Mouse (Mus musculus) lung, postnatal 4 days (tissue): Measurements from ENCODE around the gene Map2k3.
A peak's percentile ranks its signal among the peaks of the same experiment; 100 is the strongest.
"Not testable (repeated sequence)": the region's sequence is repeated elsewhere in the genome, so short reads cannot be mapped to it uniquely, and the experiment has no call there.

ENCODE experiments used
- DNase-seq, 2 experiments: peaks; one replicate each; pipeline ENCODE4 v3.0.0; 2021

Gene Map2k3

DNA sequence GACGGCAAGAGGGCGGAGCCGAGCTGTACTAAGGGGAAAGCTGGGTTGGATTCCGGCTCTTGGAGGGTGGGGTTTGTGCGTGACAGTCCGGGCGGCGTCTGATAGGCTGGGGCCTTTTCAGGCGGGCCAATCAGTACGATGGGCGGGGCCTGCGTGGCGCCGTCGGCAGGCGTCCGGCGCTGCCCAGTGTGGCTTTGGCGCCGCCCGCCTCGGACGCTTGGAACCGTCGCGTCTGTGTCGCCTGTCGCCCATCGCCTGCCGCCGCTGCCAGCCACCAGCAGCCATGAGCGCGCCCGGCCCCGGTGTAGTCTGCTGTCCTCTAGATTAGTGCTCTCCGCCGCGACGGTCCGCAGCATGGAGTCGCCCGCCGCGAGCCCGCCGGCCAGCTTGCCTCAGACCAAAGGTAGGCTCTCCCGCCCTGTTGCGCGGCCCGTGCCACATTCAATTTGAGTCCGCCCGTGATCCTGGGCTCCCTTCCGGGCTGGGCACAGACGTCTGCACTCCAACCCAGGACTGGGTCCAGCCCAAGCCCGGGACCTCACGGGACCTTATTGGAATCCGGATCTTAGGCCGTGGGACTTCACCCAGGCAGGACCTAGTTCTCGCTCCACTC lies at the start of gene Map2k3:
TSS of gene Map2k3 (plus strand) at position 165 of the 613 bp plus-strand sequence.
- DNase-seq = peak; percentile 98

DNA sequence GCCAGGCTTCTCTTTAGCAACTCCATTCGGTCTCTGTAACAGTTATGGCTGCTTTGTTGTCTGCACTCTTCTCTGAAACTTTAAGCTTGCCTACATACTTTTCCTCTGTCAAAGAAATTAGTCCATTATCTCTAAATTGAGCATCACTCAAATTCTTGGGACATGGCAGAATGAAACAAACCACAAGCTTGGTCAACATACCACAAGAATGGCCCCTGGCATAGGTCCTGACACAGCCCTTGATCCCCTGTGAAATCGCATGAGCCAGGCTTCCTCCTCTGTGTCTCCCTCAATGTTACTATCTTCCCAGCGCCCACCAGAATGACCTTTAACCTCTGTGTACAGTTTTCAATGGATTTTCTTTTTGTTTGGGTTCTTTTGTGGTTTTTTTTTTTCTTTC lies 49.4 kb upstream of the Map2k3 start:
- DNase-seq = no peak

DNA sequence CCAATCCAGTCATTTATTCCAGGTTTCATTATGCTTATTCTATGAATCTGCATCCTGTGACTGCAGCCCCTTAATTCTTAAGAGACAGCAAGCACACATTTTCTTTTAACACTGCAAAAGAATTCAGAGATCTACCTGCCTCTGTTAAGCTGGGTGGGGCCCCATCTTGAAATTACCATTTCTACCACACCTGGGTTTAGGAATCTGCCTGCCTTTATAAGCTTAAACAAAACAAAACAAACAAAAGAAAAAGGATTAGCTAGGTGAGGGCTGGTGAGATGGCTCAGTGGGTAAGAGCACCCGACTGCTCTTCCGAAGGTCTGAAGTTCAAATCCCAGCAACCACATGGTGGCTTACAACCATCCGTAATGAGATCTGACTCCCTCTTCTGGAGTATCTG lies 44.8 kb upstream of the Map2k3 start:
- not testable (repeated sequence) for DNase-seq

DNA sequence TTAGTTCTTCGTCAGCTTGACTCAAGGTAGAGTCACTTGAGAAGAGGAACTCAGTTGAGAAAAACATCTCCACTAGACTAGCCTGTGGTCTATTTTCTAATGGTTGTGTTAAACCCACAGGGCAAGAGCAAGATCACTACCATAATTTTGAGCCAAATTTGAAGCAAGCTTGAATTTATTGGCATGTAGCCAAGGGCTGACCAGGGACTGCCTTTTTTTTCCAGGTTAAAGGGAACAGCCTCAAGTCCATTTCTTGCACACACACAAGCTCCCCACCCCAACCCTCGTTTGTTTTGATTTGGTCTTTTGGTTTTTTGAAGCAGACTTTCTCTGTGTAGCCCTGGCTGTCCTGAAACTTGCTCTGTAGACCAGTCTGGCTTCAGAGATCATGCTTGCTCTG lies 42.0 kb upstream of the Map2k3 start:
- no peak for DNase-seq

DNA sequence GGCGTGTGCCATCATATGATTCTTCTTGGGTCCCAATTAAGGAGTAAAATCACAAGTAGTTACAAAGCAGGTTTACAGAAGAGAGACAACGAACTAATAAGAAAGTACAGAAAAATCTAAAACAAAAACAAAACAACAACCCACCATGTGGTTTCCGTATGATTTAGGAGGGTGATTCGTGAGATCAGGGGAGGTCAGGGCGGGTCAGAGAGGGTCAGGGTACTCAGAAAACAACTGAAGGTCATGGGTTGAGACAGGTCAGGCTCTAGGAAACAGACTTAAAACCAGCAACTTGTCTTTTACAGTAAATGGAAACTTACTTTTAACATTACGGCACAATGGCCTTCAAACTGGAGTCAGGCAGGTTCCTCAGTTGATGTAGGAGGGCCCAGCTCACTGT lies 41.5 kb upstream of the Map2k3 start:
- no peak for DNase-seq

DNA sequence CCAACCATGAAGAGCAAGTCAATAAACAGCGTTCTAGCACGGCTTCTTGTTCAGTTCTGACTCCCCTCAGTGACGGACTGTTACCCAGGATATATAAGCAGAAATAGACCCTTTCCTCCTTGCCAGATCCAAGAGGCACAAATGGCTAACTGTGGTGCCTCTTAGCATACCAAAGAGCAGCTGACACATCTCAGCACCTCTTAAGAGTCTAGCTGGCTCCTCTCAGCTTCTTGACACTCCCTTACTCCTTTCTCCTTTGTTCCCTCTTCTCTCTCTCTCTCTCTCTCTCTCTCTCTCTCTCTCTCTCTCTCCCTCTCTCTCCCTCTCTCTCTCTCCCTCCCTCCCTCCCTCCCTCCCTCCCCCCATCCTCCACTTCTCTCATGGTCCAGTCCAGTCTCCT lies 41.1 kb upstream of the Map2k3 start:
- no peak for DNase-seq

DNA sequence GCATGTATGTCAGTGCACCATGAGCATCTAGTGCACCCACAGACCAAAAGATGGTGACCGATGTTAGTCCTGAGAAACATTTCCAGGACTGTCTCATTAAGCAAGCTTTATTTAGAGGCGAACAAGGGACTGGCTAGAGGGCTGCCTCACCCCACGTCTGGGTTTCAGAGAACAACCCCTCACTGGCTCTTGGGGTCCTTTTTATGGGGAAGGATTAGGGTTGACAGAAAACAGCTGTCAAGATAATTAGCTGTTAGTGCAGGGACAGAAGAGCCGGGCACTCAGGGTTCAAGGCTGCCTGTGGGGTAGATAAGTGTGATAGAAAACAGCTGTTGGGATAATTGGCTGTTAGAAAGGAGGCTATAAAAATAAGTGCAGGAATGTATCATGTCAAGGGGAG lies 35.9 kb upstream of the Map2k3 start:
- DNase-seq = no peak

DNA sequence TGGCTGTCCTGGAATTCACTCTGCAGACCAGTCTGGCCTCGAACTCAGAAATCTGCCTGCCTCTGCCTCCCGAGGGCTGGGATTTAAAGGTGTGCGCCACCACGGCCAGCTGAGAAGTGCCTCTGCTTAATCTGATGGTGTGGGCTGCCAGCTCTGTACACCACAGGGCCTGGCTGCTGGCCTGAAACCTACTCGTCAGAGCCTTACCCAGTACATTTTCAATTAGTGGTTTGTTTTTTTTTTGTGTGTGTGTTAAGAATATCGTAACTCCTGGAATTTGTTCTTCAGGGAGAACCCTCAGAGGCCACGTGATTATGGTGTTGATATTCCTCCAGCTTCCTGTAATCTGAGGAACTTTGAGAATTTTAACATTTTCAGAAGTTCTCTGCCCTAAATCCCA lies 29.8 kb upstream of the Map2k3 start:
- no peak for DNase-seq

DNA sequence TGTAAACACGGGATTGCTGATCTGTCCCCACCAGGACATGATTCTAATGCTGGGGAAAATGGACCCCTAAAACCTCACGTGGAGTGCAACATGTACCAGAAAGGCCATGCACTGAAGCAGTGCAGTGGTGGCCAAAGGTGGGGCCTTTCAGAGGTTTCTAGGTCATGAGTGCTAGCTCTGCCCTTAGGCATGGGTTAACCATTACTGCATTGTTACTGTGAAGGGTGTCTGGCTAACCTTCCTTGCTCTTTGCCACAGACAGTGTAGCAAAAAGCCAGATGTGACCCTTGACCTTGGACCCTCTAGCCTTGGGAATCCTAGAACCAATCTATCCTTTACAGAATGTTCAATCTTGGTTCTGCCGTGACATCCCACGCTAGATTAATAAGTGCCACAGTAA lies 29.3 kb upstream of the Map2k3 start:
- no peak for DNase-seq

DNA sequence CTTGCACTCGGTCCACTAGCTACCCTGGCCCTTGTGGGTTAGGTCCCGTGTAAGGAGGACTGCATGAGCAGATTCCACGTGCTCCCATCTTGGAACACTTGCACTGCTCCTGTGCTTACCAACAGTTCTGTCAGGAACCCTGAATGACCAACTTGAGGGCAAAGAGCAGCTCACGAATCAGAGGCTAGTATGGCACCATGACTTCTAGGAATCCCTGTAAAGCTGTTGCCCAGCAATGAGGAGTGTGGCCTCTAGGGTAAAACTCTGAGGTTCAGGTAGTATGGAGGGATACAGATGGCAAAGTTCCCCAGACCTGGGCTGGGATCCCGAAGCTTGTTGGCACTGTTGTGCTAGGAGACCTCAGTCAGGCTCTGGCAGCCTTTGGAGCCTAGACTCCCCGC lies 28.2 kb upstream of the Map2k3 start:
- DNase-seq = no peak

DNA sequence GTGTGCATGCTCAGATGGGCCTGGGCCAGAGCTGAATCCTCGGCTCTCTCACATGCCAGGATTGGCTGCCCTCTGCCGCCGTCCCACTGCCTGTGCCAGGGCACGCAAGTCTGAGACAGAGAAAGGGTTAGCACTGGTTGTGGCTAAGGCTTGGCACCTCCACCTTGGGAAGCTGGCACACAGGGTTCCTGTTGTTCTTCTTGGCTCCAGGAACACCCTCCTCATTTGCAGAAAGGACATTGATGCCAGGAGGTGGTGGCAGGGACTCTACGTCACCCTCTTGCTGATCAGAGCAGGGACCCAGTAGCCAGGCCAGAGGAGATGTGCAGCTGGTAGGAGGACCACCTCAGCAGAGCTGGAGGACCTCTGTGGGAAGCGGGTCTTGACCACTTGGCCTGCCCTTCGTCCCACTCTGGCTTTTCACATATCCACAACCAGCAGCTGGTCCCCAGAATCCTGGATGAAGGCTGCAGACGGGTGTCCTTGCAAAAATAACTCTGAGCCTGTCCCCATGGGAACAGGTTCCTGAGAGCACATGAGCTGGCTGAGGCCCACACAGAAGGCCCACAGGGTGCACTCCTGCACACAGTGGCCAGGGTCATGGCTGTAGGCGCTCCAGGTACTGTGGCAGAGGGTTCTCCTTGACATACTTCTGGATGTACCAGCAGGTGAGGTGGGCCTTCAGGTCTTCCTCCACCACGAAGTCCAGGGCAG lies 26.3 kb upstream of the Map2k3 start:
- no peak for DNase-seq

DNA sequence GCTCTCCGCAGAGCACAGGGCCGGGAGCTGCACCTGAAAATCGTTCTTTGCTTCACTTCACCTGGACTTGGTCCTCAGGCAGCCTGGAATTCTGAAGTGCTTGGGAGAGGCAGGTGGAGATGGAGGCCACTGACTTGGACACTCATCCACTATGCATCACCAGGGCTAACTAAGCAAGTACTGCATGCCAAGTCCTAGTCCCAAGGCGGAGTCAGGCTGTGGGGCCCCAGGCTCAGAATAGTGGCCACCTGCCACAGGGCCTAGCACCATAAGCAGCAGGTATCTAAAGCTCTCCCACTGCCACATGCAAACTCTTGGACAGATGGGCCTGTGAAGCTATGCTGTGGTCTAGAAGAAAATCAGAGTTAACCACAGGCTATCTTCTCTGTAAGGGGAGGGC lies 25.4 kb upstream of the Map2k3 start:
- no peak for DNase-seq

DNA sequence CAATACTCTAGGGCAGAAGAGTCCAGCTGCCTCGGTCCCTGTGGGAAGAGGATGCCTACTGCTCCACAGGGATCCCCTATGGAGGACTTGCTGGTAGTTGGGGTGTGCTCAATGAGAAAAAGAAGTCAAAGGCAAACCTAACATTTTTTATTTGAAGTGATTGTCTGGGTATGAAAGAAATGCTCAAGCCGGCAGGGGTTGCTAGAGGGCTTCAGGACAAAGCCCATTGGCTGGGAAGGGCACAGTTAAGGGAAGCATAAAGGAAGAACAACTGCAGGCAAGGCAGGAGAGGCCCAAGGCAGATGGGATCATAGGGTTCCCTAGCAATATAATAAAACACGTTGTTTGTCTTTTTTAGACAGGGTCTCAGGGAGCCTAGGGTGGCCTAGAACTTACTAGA lies 23.8 kb upstream of the Map2k3 start:
- DNase-seq = no peak

DNA sequence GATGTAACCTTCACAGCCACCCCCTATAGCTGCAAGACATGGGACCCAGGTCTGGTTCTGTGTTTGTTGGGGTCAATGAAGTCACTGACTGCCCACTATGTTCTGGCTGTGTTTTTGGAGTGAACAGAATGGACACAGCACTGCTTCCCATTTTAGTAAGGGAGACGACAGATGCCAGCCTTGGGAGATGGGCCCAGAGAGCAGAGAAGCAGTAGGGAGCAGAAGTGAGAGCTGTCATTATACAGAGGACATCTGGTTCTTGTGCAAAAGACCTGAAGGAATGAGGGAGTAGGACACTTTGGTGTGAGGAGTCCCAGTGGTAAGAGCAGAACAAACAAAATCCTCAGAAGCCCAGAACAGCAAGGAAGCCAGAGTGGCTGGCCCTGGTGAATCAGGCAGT lies 22.2 kb upstream of the Map2k3 start:
- DNase-seq = no peak

DNA sequence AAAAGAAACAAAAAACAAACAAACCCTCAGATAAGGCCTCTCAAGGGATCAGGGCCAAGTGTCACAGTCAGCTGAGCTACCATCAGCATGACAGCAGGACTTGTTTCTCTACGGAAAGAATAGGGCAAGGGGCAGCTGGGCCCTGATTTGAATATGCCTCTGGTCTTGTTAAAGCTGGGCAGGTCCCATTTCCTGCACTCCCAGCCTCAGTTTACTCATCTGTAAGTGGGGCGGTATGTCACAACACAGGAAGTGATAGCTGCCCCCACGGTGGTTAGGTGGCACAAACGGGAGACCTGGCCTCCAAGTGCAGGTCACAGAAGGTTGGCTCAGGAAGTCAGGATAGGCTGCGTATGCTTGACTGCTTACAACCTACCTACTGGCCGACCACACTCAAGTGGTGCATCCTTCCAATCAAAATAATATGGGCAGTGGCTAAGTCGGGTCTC lies 19.3 kb upstream of the Map2k3 start:
- DNase-seq = no peak

DNA sequence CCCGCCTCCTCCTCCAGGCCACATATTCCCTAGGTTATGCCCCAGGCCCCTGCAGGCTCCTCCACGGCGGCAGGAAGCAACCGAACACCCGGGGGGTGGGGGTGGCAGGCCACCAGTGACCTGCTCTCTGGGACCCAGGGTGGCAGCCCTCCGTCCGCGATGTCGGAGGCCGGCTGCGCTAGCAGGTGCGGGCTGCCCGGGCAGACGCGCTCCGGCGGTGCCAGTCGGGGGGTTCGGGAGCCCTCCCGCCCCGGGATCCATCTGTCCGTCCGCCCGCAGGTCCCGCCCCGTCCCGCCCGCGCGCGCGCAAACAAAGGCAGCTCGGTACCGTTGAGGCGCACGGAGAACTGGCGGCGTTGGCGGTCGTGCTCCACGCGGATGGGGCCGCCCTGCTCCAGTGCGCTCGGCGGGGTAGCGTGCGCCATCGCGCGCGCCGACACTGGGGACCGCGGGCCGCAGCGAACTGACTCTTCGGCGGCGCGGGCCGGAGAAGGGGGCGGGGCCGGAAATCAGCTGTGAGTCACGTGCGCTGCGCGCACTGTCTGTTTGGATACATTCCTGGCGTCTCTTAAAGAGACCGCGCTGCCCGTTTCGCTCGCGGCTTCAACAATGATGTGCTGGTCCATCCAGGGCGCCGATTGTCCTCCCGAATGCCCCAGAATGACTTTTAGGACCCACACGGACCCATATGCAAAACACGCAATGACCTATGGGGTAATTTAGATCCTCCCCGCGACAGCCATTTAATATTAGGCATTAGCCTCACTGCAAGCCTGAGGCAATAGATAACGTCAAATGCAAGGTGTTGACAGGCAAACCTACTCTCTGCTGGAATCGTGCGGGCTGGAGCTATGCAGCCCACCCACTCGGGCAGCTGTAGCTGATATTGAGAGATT lies 18.3 kb upstream of the Map2k3 start:
- DNase-seq = peak; percentile 94

DNA sequence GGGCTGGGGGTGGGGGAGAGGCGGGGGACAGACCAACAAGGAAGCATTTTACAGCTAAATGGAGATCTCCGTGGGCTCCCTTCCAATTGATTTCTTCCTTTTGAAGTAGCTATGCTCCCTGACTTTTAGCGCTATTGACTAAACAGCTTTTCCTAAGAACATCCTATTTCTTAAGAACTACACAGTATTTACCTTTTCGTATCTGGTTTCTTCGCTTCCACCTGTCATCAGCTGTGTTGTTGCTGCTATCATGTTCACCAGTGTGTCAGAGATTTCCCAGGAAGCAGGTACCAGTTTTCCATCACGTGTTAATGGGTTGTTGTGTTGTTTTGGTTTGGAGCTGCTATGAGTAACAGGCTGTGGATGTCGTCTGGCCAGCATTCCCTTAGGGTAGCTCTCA lies 17.3 kb upstream of the Map2k3 start, which contains the start of gene Natd1:
TSS of gene Natd1 (minus strand) at position 260 of the 400 bp plus-strand sequence.
- DNase-seq = no peak

DNA sequence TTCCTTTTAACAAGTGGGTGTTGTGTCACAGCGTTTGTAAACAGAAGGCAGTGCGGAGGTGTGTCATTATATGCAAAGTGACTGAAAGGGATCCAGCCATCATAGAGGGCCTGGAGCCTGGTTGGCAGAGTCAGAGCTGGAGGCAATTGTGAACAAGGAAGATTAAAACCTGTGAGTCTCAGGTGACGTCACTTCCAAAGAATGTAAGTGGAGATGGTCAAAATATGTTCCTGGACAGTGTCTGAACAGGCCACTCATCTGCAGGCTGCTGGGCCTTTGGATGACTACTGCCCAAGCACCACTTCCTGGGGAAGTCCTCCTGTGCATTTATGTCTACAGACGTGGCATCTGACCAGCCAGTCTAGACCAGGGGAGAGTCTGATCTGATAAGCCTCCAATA lies 16.6 kb upstream of the Map2k3 start:
- no peak for DNase-seq

DNA sequence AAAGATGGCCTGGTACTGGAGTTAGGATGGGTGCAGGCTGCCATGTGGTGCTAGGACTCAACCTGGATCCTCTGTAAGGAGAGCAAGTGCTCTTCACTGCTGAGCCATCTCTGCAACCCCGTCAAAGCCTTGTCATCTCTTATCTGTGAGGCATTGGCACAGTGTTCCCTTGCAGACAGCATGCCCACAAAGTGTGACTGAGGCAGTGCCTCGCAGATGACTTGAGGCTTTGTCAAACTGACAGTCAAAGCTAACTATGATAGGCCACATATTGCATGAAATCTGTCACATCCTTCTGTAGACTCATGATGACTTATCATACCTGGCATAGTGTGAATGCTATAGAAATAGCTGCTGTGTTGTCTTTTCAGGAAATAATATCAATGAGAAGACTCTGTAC lies 11.8 kb upstream of the Map2k3 start:
- DNase-seq = no peak

DNA sequence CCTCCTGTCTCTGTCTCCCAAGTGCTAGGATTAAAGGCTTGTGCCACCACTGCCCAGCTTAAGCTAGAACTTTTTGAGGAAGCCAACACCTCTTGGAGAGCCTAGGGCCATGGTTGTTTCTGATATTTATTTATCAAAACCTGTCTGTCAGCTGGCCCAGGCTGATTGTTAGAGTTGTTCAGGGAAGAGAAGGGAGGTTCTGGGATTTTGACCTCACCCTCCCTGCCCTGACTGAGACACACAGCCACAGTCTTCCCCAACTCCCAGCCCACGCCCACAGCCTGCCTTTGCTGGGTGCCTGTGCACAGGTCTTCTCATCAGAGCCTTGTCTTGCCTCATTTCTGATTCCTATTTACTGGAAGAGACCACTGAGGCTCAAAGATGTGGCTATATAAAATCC lies 9.6 kb upstream of the Map2k3 start:
- DNase-seq = no peak

DNA sequence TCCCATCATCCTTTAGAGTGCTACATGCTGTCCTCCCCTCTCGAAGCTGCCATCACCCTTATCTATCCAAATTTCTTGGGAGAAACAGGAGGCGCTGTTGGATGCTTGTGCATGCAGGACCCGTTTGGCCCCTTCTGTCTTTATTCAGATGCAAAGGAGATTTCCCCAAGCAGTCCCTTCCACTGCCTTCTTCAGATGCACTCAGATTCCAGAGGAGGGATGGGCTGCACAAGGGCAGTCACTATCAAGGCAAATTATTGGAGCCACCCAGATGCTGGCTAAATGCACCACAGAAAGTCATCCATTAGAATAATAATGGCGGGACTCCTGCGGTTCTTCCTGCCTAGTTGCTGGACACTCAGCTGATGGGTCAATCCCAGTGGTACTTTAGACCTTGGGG lies 8.9 kb upstream of the Map2k3 start:
- no peak for DNase-seq

DNA sequence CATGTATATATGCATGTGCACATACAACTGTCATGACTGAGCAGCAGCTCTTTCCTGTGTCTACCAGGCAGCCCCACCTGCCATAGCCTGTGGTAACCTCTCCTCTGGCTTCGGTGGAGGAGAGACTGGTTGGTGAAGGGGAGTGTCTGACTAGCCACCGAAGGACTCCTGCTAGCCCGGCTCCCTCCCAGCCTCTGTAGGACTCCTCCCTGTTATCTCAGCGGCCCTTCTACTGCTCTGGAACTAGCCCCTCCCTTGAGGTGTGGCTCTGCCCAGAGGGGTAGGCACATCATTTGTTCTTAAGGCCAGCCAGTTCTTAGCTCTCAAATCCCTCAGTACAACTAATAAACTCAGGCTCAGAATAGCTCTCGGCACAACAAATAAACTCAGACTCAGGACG lies 7.3 kb upstream of the Map2k3 start:
- no peak for DNase-seq

DNA sequence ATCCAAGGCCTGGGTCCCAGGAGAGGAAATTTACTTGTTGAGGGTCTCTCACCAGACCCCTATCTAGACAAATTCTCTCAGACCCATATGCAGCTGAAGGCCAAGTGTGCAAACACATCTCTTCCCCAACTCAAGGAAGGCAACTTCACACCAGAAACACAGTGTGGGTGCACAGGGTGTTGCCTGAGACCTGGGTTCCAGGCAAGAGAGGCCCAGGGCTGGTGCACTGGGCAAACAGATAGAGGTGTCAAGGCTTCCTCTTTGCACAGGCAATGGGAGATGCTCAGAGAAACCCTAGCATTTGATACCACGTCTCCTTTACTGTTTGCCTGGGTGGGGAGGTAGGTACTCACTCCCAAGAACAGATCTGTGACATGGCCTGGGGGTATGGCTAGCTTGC lies 6.9 kb upstream of the Map2k3 start:
- no peak for DNase-seq

DNA sequence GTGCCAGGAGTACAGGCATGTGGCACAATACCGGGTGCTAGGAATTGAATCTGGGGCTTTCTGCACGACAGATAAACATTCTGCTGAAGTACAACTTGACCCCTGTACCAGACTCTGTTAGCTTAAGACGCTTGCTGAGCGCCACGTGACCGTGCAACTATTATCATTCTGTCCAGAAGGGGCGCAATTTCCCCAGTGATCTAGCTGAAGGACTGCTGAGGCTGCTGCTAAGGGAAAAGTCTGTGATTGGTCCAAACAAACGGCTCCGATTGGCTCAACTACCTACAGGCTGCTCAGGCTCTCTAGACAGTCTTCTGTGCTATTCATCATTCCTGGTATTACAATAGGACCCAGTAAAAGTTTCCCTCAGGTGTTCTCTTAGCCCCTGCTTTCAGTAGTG lies 4.6 kb upstream of the Map2k3 start:
- DNase-seq = peak; percentile 90 to 94
